Mouse (Mus musculus) ZHBTc4 (cell line): ENCODE results near the gene Rnf103.

Source experiments
- DNase-seq: peaks from one replicate; pipeline ENCODE4 v3.0.0-alpha.2; 2011; ENCODE audit warnings: low read depth, low spot score

Gene Rnf103

GRCm38 (mm10) chr6:71492756-71493674 is 679 bp upstream of the Rnf103 start:
- no peak for DNase-seq

GRCm38 (mm10) chr6:71494341-71495020 is 787 bp downstream of the Rnf103 start:
- peak; percentile 39 for DNase-seq

- no peak for DNase-seq
These were observed 6.9 kb downstream of the Rnf103 start for GRCm38 (mm10) chr6:71500575-71500974.

DNA sequence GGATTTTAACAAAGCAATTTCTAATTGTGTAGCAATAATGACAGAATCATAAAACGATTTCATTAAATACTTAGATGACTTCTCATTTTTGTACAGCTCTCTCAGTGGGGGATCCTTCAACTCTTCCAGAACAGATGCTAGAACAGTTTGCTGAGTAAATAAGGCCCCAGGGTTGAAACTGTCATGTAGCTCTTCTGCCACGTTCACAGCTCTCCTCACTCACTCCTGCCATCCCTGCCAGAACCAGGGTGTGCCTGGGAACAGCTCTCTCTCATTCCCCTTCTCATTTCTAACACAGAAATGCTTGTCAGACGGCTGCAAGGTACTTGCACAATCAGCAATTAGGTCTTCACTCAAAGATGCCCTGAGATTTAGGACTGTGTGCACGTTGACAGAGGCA is 9.3 kb downstream of the Rnf103 start:
- DNase-seq, result no peak

GRCm38 (mm10) chr6:71503670-71504069 is 10.0 kb downstream of the Rnf103 start:
- DNase-seq, result no peak

DNA sequence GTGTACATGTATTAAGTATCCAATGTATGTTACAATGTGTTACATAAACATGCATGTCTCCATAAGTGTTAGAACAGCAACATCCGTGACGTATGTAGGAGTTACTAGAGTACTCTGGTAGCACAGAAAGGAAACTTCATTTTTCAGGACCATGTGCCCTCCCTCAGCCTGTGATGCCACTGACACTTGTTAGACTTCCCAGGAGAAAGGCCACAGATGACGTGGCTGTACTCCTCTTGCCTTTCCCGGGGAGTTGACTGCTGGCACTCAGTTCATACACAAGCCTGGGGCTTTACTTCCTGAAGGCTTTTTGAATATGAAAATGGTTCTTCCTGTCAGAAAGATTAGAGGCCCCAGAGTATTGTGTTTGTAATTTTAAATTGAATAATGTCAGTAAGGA is 10.4 kb downstream of the Rnf103 start:
- no peak for DNase-seq

DNA sequence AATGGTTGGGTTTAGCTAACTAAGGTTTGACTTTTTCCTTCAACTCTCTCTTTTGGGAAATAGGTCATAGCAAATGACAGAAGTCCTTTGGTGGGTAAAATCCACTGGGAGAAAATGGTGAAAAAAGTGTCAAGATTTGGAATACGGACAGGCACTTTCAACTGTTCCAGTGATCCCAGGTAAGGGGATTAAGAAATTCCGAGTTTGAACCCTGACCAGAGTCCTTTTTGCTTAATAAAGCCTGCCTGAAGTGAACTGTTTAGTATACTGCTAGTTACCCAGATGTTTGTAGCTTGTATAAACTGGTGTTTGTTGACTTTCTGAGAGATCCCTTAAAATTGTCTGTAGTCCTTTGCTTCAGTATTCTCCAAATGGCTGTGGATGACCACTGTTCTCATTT is 12.0 kb downstream of the Rnf103 start:
- no peak for DNase-seq

GRCm38 (mm10) chr6:71519476-71519875 is 25.8 kb downstream of the Rnf103 start:
- DNase-seq, result no peak

DNA sequence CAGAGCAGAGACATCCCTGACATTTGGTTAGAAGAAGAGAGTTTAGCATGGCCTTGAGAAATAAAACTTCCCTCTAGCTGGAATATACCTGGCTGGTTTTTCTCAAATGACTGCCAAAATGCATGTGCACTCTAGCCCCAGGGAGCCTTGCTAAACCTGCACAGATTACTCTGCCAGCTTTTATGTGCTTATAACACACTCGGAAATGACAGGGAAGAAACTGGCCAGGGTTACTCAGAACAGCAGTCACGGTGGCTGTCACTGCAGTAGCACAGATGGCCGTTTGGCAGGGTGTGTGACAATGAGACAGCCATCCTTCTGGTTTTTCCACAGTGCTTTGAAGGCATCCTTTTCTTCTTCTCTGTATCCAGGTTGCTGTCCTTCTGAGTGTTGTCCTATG is 31.9 kb downstream of the Rnf103 start:
- DNase-seq, result no peak

GRCm38 (mm10) chr6:71527056-71527455 is 33.4 kb downstream of the Rnf103 start:
- no peak for DNase-seq

GRCm38 (mm10) chr6:71527826-71528225 is 34.1 kb downstream of the Rnf103 start:
- DNase-seq, result peak; percentile 22

GRCm38 (mm10) chr6:71530176-71530575 is 36.5 kb downstream of the Rnf103 start:
- no peak for DNase-seq

- DNase-seq, result no peak
These were observed 43.6 kb downstream of the Rnf103 start for GRCm38 (mm10) chr6:71537286-71537685.

DNA sequence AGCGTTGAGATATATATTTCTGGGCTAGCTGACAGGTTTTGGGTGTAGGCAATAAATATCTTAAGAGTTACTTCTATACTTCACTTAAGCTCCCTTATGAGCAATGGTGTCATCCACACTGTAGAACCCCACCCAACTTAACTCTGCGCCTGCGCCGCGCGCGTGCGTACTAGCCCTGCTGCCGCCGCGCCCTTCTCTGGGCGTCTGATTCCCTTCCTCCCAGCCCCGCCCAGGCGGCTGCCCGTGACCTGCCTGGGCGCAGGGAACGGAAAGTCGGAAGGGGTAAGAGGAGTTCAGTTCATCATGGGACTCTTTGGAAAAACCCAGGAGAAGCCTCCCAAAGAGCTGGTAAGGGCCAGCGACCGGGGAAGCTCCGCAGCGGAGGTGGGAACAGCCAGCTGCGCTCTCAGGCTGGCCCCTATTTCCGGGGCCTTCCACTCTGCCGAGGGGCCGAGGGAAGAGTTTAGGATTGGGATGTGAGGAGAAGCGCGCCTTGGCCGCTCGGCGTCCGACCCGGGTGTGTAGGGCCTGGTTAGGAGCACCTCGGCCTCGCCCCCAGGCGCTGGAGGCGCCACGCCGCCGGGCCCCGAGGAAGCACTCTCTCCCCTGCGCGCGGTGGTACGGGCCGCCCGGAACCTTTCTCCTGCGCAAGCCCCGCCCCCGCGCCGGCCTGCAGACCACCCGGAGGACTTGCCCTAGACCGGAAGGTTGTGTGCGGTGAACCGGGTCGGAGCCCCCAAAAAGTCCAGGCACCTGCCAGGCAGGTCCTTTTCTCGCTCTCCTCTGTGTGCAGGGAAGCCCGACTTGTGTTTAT is 50.2 kb downstream of the Rnf103 start, which contains the start of gene Chmp3:
Chmp3 (plus strand) TSS at position 112 of the 814 bp plus-strand sequence.
- DNase-seq, result peak; percentile 98

DNA sequence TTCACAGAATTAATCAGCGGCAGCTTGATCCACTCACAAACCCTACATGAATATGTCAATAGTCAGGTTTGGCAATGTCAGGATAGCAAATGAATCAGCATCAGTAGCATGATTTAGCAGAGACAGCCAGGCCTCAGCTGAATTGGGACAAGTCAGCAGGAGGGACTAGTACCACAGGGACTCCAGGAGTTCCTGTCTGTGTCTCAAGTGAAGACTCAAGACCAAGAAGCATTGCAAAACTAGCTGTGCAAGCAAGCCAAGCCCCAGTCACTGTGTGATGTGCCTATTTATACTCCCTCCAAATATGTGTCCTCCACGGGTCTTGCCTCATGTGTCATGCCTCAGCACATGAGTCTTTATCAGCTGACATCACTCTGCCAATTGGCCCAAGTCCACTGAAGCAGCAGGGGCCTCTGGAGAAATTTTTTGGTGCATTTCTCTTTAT is 61.8 kb downstream of the Rnf103 start:
- DNase-seq, result no peak

DNA sequence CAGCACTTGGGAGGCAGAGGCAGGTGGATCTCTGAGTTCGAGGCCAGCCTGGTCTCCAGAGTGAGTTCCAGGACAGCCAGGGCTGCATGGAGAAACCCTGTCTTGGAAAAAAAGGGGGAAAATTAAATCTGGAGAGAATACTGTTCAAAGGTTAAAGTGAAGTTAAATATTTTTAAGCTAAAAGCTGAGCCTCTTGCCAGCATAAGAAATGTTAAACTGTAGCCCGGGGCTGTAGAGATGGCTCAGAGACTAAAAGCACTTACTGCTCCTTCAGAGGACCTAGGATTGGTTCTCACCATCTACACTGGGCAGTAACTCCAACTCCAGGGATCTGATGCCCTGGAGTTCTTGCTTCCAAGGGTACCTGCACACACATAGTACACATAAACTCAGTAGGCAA is 63.1 kb downstream of the Rnf103 start:
- DNase-seq, result no peak
